Mouse (Mus musculus): ENCODE data around the gene Sdk1. TPM values are rescaled to one million over a fixed set of nuclear protein-coding genes. Genes with fewer than 3 reads are reported as not detected.

The Sdk1 gene
- polyA plus RNA-seq, 1 experiment from 2014 or later: 1.0 TPM

DNA sequence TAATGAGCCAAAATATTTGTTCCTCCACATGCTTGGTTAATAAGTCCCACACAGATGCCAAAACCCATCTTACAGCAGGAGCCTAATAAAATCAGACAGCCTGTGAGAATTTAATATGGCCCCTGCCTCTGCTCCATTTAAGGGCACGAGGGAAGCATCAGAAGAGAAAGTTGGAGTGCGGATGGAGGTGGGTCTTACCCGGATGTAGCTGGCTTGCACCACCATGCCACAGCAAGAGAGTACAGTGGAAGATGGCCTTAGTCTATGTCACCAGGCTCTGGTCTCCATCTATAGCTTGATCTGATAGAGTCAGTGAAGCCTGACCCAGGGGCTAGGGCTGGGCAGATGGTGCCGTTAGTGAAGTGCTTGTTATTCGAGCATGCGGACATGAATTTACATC, 1014.9 kb downstream of the Sdk1 start:
- 71% methylated on average over 6 of the region's 6 CpGs for WGBS
- DNase-seq: no peak
- Histone ChIP-seq H3K9ac (no peak overlapping the region), H3K4me2 (no peak overlapping the region), H3K9me3 (ENCODE audit: low read depth, low read length) (no peaks in the 10 kb centered on the region), H3K36me3 (ENCODE audit: insufficient read depth) (no peaks in the 10 kb centered on the region), H3K4me3 (ENCODE audit: low read depth, low read length) (no peak overlapping the region), H3K27me3 (ENCODE audit: insufficient read depth, low read length) (no peaks in the 10 kb centered on the region), H3K27ac (ENCODE audit: low read depth) (no peak overlapping the region), H3K4me1 (ENCODE audit: insufficient read depth) (no peaks in the 10 kb centered on the region)
- no peak for TF ChIP-seq CTCF (IDR thresholded peaks at IDR 0.05; ENCODE audit: low read depth)
- no peak for ATAC-seq (ENCODE audit: insufficient read depth)

DNA sequence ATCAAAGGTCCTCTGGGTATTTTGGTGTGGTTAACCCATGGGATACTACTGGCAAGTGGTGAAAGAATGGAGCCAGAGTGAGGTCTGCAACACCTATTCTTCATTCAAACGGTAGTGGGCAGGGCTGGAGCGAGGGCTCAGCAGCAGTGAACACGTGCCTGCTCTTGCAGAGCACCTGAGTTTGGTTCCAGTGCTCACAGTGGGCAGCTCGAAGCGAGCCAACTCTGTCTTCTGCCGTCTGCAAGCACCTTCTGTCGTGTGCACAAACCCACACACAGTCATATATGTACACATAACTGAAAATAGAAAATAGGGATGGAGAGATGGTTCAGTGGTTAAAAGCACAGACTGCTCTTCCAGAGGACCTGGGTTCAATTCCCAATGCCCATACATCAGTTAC, 1017.4 kb downstream of the Sdk1 start:
- DNase-seq (no peak), ATAC-seq (ENCODE audit: insufficient read depth) (no peak)
- no peak overlapping the region for H3K4me3 ChIP-seq (ENCODE audit: low read depth, low read length)
- H3K36me3 ChIP-seq (ENCODE audit: insufficient read depth): no peaks in the 10 kb centered on the region
- WGBS: 77% methylated on average over 7 of the region's 7 CpGs
- no peak overlapping the region for H3K4me2 ChIP-seq
- H3K4me1 ChIP-seq (ENCODE audit: insufficient read depth): no peaks in the 10 kb centered on the region
- TF ChIP-seq CTCF (IDR thresholded peaks at IDR 0.05; ENCODE audit: low read depth): no peak
- no peaks in the 10 kb centered on the region for H3K27me3 ChIP-seq (ENCODE audit: insufficient read depth, low read length)
- H3K27ac ChIP-seq (ENCODE audit: low read depth): no peak overlapping the region
- H3K9ac ChIP-seq: no peak overlapping the region
- no peaks in the 10 kb centered on the region for H3K9me3 ChIP-seq (ENCODE audit: low read depth, low read length)

DNA sequence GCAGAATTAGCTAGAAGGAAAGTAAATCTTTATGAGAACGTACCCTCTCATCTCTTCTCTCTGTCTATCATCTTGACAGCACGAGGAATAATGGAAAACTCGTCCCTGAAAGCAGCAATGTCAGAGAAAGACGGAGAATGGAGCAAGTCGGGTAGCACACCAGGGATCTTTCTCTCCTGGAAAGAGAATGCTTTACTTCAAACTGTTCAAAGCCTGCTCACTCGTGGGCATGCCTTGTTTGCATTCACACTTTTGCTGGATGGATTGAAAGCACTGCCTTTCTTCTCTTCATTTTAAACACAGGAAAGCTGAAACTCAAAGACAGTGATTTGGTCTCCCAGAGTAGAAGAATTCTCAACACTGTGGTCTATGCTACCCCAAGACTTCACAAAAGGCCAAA, 1020.8 kb downstream of the Sdk1 start:
- H3K4me2 ChIP-seq: no peak overlapping the region
- H3K9ac ChIP-seq: no peak overlapping the region
- no peak for ATAC-seq (ENCODE audit: insufficient read depth)
- H3K9me3 ChIP-seq (ENCODE audit: low read depth, low read length): peaks cover 3% of the 10 kb centered on the region; the same call in 1 of the 2 replicates
- no peak overlapping the region for H3K4me3 ChIP-seq (ENCODE audit: low read depth, low read length)
- TF ChIP-seq CTCF (IDR thresholded peaks at IDR 0.05; ENCODE audit: low read depth): no peak
- H3K27me3 ChIP-seq (ENCODE audit: insufficient read depth, low read length): no peaks in the 10 kb centered on the region
- no peaks in the 10 kb centered on the region for H3K4me1 ChIP-seq (ENCODE audit: insufficient read depth)
- no peaks in the 10 kb centered on the region for H3K36me3 ChIP-seq (ENCODE audit: insufficient read depth)
- DNase-seq: no peak
- H3K27ac ChIP-seq (ENCODE audit: low read depth): no peak overlapping the region
- 44% methylated on average over 6 of the region's 6 CpGs for WGBS

Other genes starting within 250 kb of the Sdk1 start
- gene Card11, start 240.9 kb upstream of the Sdk1 start, polyA plus RNA-seq (2014; fragmentation: Nextera tagmentation; extraction: Ambion mirVana): 0.25 and 0.37 TPM in 2 replicates